Comparison of ENCODE assay signal across 16 mouse cellular contexts in genomic region chr5:104358592-104358991, GRCm38 (mm10). TPM values are rescaled to one million over a fixed set of nuclear protein-coding genes. Genes with fewer than 3 reads are reported as not detected.
DNase-seq lines count a peak whose midpoint lies in the region; ATAC-seq lines count a peak whose summit lies in the region.
"Had no signal": no experiment of that assay in that cellular context is flagged by ENCODE, and none has a peak within 500 bp of the region (broad histone marks: within the 10 kb centered on the region; RNA-seq: fewer than 3 reads in every experiment).

No protein-coding gene starts in this region.

- no peaks in the 10 kb centered on the region for H3K27me3 ChIP-seq in kidney, embryonic 16.5 days (ENCODE audit: insufficient read depth, low read length)
- H3K27me3 ChIP-seq: embryonic facial prominence, embryonic 15.5 days had no signal

- ATAC-seq in frontal cortex, adult (ENCODE audit: low TSS enrichment), result peak; percentile 90
- no peak for ATAC-seq in kidney, embryonic 16.5 days (ENCODE audit: low FRiP score, low TSS enrichment)
- ATAC-seq: inflammation-experienced regulatory T-cells, adult 6 months had no signal

- no peaks in the 10 kb centered on the region for H3K79me2 ChIP-seq in macrophage (ENCODE audit: inconsistent target)

- no peak overlapping the region for H3K27ac ChIP-seq in kidney, embryonic 16.5 days (ENCODE audit: low read length)
- peak overlapping the region; percentile 67 for H3K27ac ChIP-seq in macrophage
- H3K27ac ChIP-seq: embryonic facial prominence, embryonic 15.5 days had no signal

- H3K36me3 ChIP-seq in kidney, embryonic 16.5 days (ENCODE audit: insufficient read depth, low read length), result no peaks in the 10 kb centered on the region
- H3K36me3 ChIP-seq in macrophage (ENCODE audit: inconsistent target), result no peaks in the 10 kb centered on the region
- H3K36me3 ChIP-seq: embryonic facial prominence, embryonic 15.5 days had no signal

- peaks cover 12% of the 10 kb centered on the region; the same call in 1 of the 2 replicates for H3K4me1 ChIP-seq in kidney, embryonic 16.5 days (ENCODE audit: insufficient read depth, low read length)
- H3K4me1 ChIP-seq: embryonic facial prominence, embryonic 15.5 days had no signal

- no peak overlapping the region for H3K4me3 ChIP-seq in kidney, embryonic 16.5 days (ENCODE audit: low read length)
- no peak overlapping the region for H3K4me3 ChIP-seq in macrophage (ENCODE audit: inconsistent target)
- H3K4me3 ChIP-seq: embryonic facial prominence, embryonic 15.5 days had no signal

- H3K4me2 ChIP-seq in kidney, embryonic 16.5 days (replicated peaks; ENCODE audit: low read depth, low read length), result peak overlapping the region; percentile 8
- H3K4me2 ChIP-seq: embryonic facial prominence, embryonic 15.5 days had no signal

- no peaks in the 10 kb centered on the region for H3K9me3 ChIP-seq in kidney, embryonic 16.5 days (ENCODE audit: low read length)
- H3K9me3 ChIP-seq: embryonic facial prominence, embryonic 15.5 days had no signal

- no peak overlapping the region for H3K9ac ChIP-seq in kidney, embryonic 16.5 days (replicated peaks; ENCODE audit: low read length)
- H3K9ac ChIP-seq: embryonic facial prominence, embryonic 15.5 days had no signal

- 5% methylated on average over 7 of the region's 7 CpGs for WGBS in kidney, embryonic 16.5 days
- WGBS in macrophage (ENCODE audit: missing documents), result 14% methylated on average over 7 of the region's 7 CpGs

- no peak for DNase-seq in frontal cortex, postnatal 14 days (ENCODE audit: low spot score in 2 of 2)
- DNase-seq in kidney, adult 11 months, result no peak
- peak; percentile 76 for DNase-seq in brain, adult 2 months (ENCODE audit: low read depth, low spot score)
- no peak for DNase-seq in neural tube, embryonic 10.5 days (ENCODE audit: extremely low spot score, low spot score)
- DNase-seq in adrenal gland, adult (ENCODE audit: inconsistent age in 2 of 2, low spot score in 1 of 2), result no peak
- DNase-seq: adrenal gland, adult 2 months; lung, adult 2 months had no signal

RNA-seq across cellular contexts. Expression of gene Mepe, which starts 33.5 kb away (rescaled TPM):
- polyA plus RNA-seq in kidney, embryonic 16.5 days (2015; fragmentation: Nextera tagmentation; extraction: Ambion mirVana), result not detected in 2 replicates
- not detected for total RNA-seq in macrophage (2018; cell fraction: chromatin; rRNA removed)
- not detected for total RNA-seq in macrophage (2018; cell fraction: cytosol; rRNA removed)
- total RNA-seq in macrophage (2018; cell fraction: nucleus; rRNA removed), result not detected
- polyA plus RNA-seq in macrophage (2018), result not detected in 3 replicates
- total RNA-seq: adrenal gland, adult 2 months; gastrocnemius, adult 8-10 months; midbrain, postnatal 0 days had no signal
- polyA plus RNA-seq: adrenal gland, adult 2 months; cerebellum, adult 2 months; inflammation-experienced regulatory T-cells, adult 6 months; limb, embryonic 11.5 days; lung, adult 2 months; midbrain, postnatal 0 days had no signal

RNA-seq across cellular contexts. Expression of gene Ibsp, which starts 59.6 kb away (rescaled TPM):
- 0.32 and 1.1 TPM in 2 replicates for polyA plus RNA-seq in kidney, embryonic 16.5 days (2015; fragmentation: Nextera tagmentation; extraction: Ambion mirVana)
- not detected for total RNA-seq in macrophage (2018; cell fraction: chromatin; rRNA removed)
- total RNA-seq in macrophage (2018; cell fraction: cytosol; rRNA removed), result not detected
- not detected for total RNA-seq in macrophage (2018; cell fraction: nucleus; rRNA removed)
- polyA plus RNA-seq in macrophage (2018), result not detected in 3 replicates
- total RNA-seq: gastrocnemius, adult 8-10 months had no signal
- polyA plus RNA-seq: adrenal gland, adult 2 months; inflammation-experienced regulatory T-cells, adult 6 months; limb, embryonic 11.5 days; lung, adult 2 months had no signal
